Mouse (Mus musculus) liver, adult 2 months (tissue): ENCODE measurements around the gene Olfr1512.

ENCODE experiments used
- CTCF ChIP-seq: fragments of 200-500 bp; IDR thresholded peaks from 2 replicates; pipeline ENCODE4 v1.5.1; 2011; ENCODE audit warnings: low read depth, low read length, control low read depth
- POLR2A ChIP-seq: fragments of 200-500 bp; IDR thresholded peaks from 2 replicates; pipeline ENCODE4 v1.6.1; 2011; ENCODE audit warnings: low read length, control low read depth; ENCODE audit not compliant: insufficient read depth; ENCODE audit errors: extremely low read depth

DNA sequence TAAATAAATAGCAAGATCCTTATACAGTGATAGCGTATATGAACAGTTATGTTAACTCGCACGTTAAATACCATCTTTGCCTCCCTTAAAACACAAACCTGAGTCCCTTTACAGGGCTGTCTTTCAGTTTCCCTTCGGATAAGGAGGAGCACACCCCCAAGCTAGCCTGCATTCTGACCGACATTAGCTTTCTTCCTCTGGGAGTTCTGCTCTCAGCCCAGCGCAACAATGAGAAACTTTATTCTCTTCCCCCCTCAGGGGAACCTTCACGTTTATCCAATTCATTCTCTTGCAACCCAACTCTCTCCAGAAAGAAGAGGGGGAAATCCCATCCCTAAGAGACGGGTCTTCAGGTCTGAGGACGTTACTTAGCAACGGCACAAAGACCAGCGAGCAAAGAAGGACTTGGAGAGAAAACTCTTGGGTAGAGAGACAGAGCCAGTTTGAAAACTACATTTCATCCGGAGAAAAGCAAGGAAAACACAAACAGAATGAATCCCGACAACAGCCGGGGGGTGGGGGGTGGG lies 51.5 kb downstream of the Olfr1512 start:
- no peak for TF ChIP-seq CTCF
- no peak for TF ChIP-seq POLR2A
